Mouse (Mus musculus): Measurements from ENCODE around the gene 4931406P16Rik. TPM values are rescaled to one million over a fixed set of nuclear protein-coding genes. Genes with fewer than 3 reads are reported as not detected.
"Not testable (repeated sequence)": the region's sequence is repeated elsewhere in the genome, so short reads cannot be mapped to it uniquely, and the experiment has no call there.

Gene 4931406P16Rik
- polyA plus RNA-seq, 1 experiment from 2014 or later: 25.3 TPM

GRCm38 (mm10) chr7:34339164-34339489 is 25.8 kb upstream of the 4931406P16Rik start:
- Histone ChIP-seq H3K9ac (ENCODE audit: low read length) (no peak overlapping the region), H3K27ac (ENCODE audit: low read depth, low read length) (no peak overlapping the region), H3K9me3 (replicated peaks; ENCODE audit: control insufficient read depth, low read length) (no peaks in the 10 kb centered on the region), H3K4me3 (ENCODE audit: low read depth, low read length) (no peak overlapping the region), H3K27me3 (replicated peaks; ENCODE audit: control insufficient read depth, insufficient read depth, low read length) (no peaks in the 10 kb centered on the region), H3K36me3 (ENCODE audit: control insufficient read depth, insufficient read depth, low read length) (peaks cover 35% of the 10 kb centered on the region), H3K4me2 (ENCODE audit: low read length) (no peak overlapping the region), H3K4me1 (ENCODE audit: control insufficient read depth, insufficient read depth, low read length) (no peaks in the 10 kb centered on the region)
- no peak for ATAC-seq
- no peak for DNase-seq (ENCODE audit: low spot score)
- WGBS: 89% methylated on average over 5 of the region's 5 CpGs

- H3K4me2 ChIP-seq (ENCODE audit: low read length): no peak overlapping the region
- peaks cover 30% of the 10 kb centered on the region for H3K36me3 ChIP-seq (ENCODE audit: control insufficient read depth, insufficient read depth, low read length)
- no peaks in the 10 kb centered on the region for H3K9me3 ChIP-seq (replicated peaks; ENCODE audit: control insufficient read depth, low read length)
- no peaks in the 10 kb centered on the region for H3K4me1 ChIP-seq (ENCODE audit: control insufficient read depth, insufficient read depth, low read length)
- ATAC-seq (no peak), DNase-seq (ENCODE audit: low spot score) (no peak)
- no peak overlapping the region for H3K4me3 ChIP-seq (ENCODE audit: low read depth, low read length)
- no peaks in the 10 kb centered on the region for H3K27me3 ChIP-seq (replicated peaks; ENCODE audit: control insufficient read depth, insufficient read depth, low read length)
- no peak overlapping the region for H3K9ac ChIP-seq (ENCODE audit: low read length)
- H3K27ac ChIP-seq (ENCODE audit: low read depth, low read length): no peak overlapping the region
- WGBS: 89% methylated on average over 9 of the region's 9 CpGs
Observed at GRCm38 (mm10) chr7:34338445-34339163, 25.3 kb upstream of the 4931406P16Rik start.

GRCm38 (mm10) chr7:34337268-34337667 is 23.9 kb upstream of the 4931406P16Rik start:
- H3K9me3 ChIP-seq (replicated peaks; ENCODE audit: control insufficient read depth, low read length): no peaks in the 10 kb centered on the region
- peaks cover 16% of the 10 kb centered on the region for H3K36me3 ChIP-seq (ENCODE audit: control insufficient read depth, insufficient read depth, low read length)
- WGBS: 89% methylated on average over 2 of the region's 2 CpGs
- H3K9ac ChIP-seq (ENCODE audit: low read length): no peak overlapping the region
- ATAC-seq: no peak
- no peaks in the 10 kb centered on the region for H3K4me1 ChIP-seq (ENCODE audit: control insufficient read depth, insufficient read depth, low read length)
- no peak overlapping the region for H3K27ac ChIP-seq (ENCODE audit: low read depth, low read length)
- no peak overlapping the region for H3K4me3 ChIP-seq (ENCODE audit: low read depth, low read length)
- H3K4me2 ChIP-seq (ENCODE audit: low read length): no peak overlapping the region
- DNase-seq (ENCODE audit: low spot score): no peak
- no peaks in the 10 kb centered on the region for H3K27me3 ChIP-seq (replicated peaks; ENCODE audit: control insufficient read depth, insufficient read depth, low read length)

- H3K4me1 ChIP-seq (ENCODE audit: control insufficient read depth, insufficient read depth, low read length); H3K9me3 ChIP-seq (replicated peaks; ENCODE audit: control insufficient read depth, low read length); H3K4me2 ChIP-seq (ENCODE audit: low read length); H3K9ac ChIP-seq (ENCODE audit: low read length); ATAC-seq; DNase-seq (ENCODE audit: low spot score); H3K27ac ChIP-seq (ENCODE audit: low read depth, low read length); H3K27me3 ChIP-seq (replicated peaks; ENCODE audit: control insufficient read depth, insufficient read depth, low read length); H3K4me3 ChIP-seq (ENCODE audit: low read depth, low read length): not testable (repeated sequence)
- H3K36me3 ChIP-seq (ENCODE audit: control insufficient read depth, insufficient read depth, low read length): peaks cover 11% of the 10 kb centered on the region
- 88% methylated on average over 1 of the region's 1 CpGs for WGBS
Observed at GRCm38 (mm10) chr7:34336545-34336944, 23.2 kb upstream of the 4931406P16Rik start.

GRCm38 (mm10) chr7:34327493-34327892 is 14.1 kb upstream of the 4931406P16Rik start:
- Histone ChIP-seq H3K27ac (ENCODE audit: low read depth, low read length) (no peak overlapping the region), H3K27me3 (replicated peaks; ENCODE audit: control insufficient read depth, insufficient read depth, low read length) (no peaks in the 10 kb centered on the region), H3K36me3 (ENCODE audit: control insufficient read depth, insufficient read depth, low read length) (no peaks in the 10 kb centered on the region), H3K4me2 (ENCODE audit: low read length) (no peak overlapping the region), H3K9ac (ENCODE audit: low read length) (no peak overlapping the region), H3K4me1 (ENCODE audit: control insufficient read depth, insufficient read depth, low read length) (no peaks in the 10 kb centered on the region), H3K4me3 (ENCODE audit: low read depth, low read length) (no peak overlapping the region), H3K9me3 (replicated peaks; ENCODE audit: control insufficient read depth, low read length) (no peaks in the 10 kb centered on the region)
- 72% methylated on average over 3 of the region's 3 CpGs for WGBS
- no peak for DNase-seq (ENCODE audit: low spot score)
- ATAC-seq: no peak

- 92% methylated on average over 1 of the region's 1 CpGs for WGBS
- Histone ChIP-seq H3K4me2 (ENCODE audit: low read length) (no peak overlapping the region), H3K27ac (ENCODE audit: low read depth, low read length) (no peak overlapping the region), H3K9me3 (replicated peaks; ENCODE audit: control insufficient read depth, low read length) (no peaks in the 10 kb centered on the region), H3K9ac (ENCODE audit: low read length) (no peak overlapping the region), H3K27me3 (replicated peaks; ENCODE audit: control insufficient read depth, insufficient read depth, low read length) (no peaks in the 10 kb centered on the region), H3K4me1 (ENCODE audit: control insufficient read depth, insufficient read depth, low read length) (no peaks in the 10 kb centered on the region), H3K4me3 (ENCODE audit: low read depth, low read length) (no peak overlapping the region), H3K36me3 (ENCODE audit: control insufficient read depth, insufficient read depth, low read length) (no peaks in the 10 kb centered on the region)
- ATAC-seq: no peak
- DNase-seq (ENCODE audit: low spot score): no peak
Observed at GRCm38 (mm10) chr7:34324857-34325256, 11.5 kb upstream of the 4931406P16Rik start.

- Histone ChIP-seq H3K27ac (ENCODE audit: low read depth, low read length) (no peak overlapping the region), H3K4me1 (ENCODE audit: control insufficient read depth, insufficient read depth, low read length) (no peaks in the 10 kb centered on the region), H3K4me3 (ENCODE audit: low read depth, low read length) (no peak overlapping the region), H3K9me3 (replicated peaks; ENCODE audit: control insufficient read depth, low read length) (no peaks in the 10 kb centered on the region), H3K4me2 (ENCODE audit: low read length) (no peak overlapping the region), H3K36me3 (ENCODE audit: control insufficient read depth, insufficient read depth, low read length) (no peaks in the 10 kb centered on the region), H3K9ac (ENCODE audit: low read length) (no peak overlapping the region), H3K27me3 (replicated peaks; ENCODE audit: control insufficient read depth, insufficient read depth, low read length) (no peaks in the 10 kb centered on the region)
- ATAC-seq: no peak
- no peak for DNase-seq (ENCODE audit: low spot score)
- WGBS: 91% methylated on average over 2 of the region's 2 CpGs
Observed at GRCm38 (mm10) chr7:34324005-34324404, 10.7 kb upstream of the 4931406P16Rik start.

GRCm38 (mm10) chr7:34323351-34323750 is 10.0 kb upstream of the 4931406P16Rik start:
- Histone ChIP-seq H3K4me2 (ENCODE audit: low read length) (no peak overlapping the region), H3K27ac (ENCODE audit: low read depth, low read length) (no peak overlapping the region), H3K36me3 (ENCODE audit: control insufficient read depth, insufficient read depth, low read length) (no peaks in the 10 kb centered on the region), H3K9me3 (replicated peaks; ENCODE audit: control insufficient read depth, low read length) (no peaks in the 10 kb centered on the region), H3K4me1 (ENCODE audit: control insufficient read depth, insufficient read depth, low read length) (no peaks in the 10 kb centered on the region), H3K27me3 (replicated peaks; ENCODE audit: control insufficient read depth, insufficient read depth, low read length) (no peaks in the 10 kb centered on the region), H3K4me3 (ENCODE audit: low read depth, low read length) (no peak overlapping the region), H3K9ac (ENCODE audit: low read length) (no peak overlapping the region)
- DNase-seq (ENCODE audit: low spot score) (no peak), ATAC-seq (no peak)
- 82% methylated on average over 8 of the region's 8 CpGs for WGBS

- 91% methylated on average over 4 of the region's 4 CpGs for WGBS
- Histone ChIP-seq H3K9me3 (replicated peaks; ENCODE audit: control insufficient read depth, low read length) (no peaks in the 10 kb centered on the region), H3K4me2 (ENCODE audit: low read length) (no peak overlapping the region), H3K27me3 (replicated peaks; ENCODE audit: control insufficient read depth, insufficient read depth, low read length) (no peaks in the 10 kb centered on the region), H3K36me3 (ENCODE audit: control insufficient read depth, insufficient read depth, low read length) (no peaks in the 10 kb centered on the region), H3K4me1 (ENCODE audit: control insufficient read depth, insufficient read depth, low read length) (no peaks in the 10 kb centered on the region), H3K27ac (ENCODE audit: low read depth, low read length) (no peak overlapping the region), H3K4me3 (ENCODE audit: low read depth, low read length) (no peak overlapping the region), H3K9ac (ENCODE audit: low read length) (no peak overlapping the region)
- no peak for DNase-seq (ENCODE audit: low spot score)
- no peak for ATAC-seq
Observed at GRCm38 (mm10) chr7:34321958-34322357, 8.6 kb upstream of the 4931406P16Rik start.
